ENCODE assay signal across 9 mouse cellular contexts in the genomic region with DNA sequence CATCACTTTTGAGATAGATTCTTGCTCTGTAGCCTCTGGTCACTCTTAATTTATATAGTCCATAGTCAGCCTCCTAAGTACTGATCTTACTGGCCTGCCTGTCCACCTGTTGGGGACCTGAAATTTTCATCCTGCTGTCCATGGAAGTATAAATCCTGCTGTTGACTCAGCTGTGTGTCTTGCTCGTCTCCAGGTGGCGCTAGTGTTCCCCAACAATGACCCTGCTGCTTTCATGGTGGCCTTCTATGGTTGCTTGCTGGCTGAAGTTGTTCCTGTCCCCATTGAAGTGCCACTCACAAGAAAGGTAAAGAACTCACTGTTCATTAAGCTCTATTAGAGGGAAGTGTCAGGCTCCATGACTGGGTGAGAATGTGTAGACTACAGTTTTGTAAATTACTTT.
DNase-seq lines count a peak whose midpoint lies in the region; ATAC-seq and TF ChIP-seq lines count a peak whose summit lies in the region.
"Had no signal": no experiment of that assay in that cellular context is flagged by ENCODE, and none has a peak within 500 bp of the region (broad histone marks: within the 10 kb centered on the region; RNA-seq: fewer than 3 reads in every experiment).

No protein-coding gene starts in this region.

- H3K27ac ChIP-seq in midbrain, embryonic 14.5 days (replicated peaks; ENCODE audit: low read depth, low read length): no peak overlapping the region
- H3K27ac ChIP-seq in midbrain, embryonic 16.5 days (ENCODE audit: low read length): no peak overlapping the region
- H3K27ac ChIP-seq in bone marrow macrophage, adult 2 months (ENCODE audit: insufficient read depth, low read depth, low read length): no peak overlapping the region
- H3K27ac ChIP-seq: limb, embryonic 15.5 days had no signal

- H3K9me3 ChIP-seq in midbrain, embryonic 14.5 days (ENCODE audit: control insufficient read depth, low read length): no peaks in the 10 kb centered on the region
- H3K9me3 ChIP-seq in midbrain, embryonic 16.5 days (replicated peaks; ENCODE audit: control insufficient read depth, low read length, poor library complexity, severe bottlenecking): no peaks in the 10 kb centered on the region
- H3K9me3 ChIP-seq: limb, embryonic 15.5 days had no signal

- no peaks in the 10 kb centered on the region for H3K27me3 ChIP-seq in midbrain, embryonic 14.5 days (ENCODE audit: control insufficient read depth, insufficient read depth, low read length)
- H3K27me3 ChIP-seq in midbrain, embryonic 16.5 days (ENCODE audit: control insufficient read depth, insufficient read depth, low read depth, low read length): no peaks in the 10 kb centered on the region
- H3K27me3 ChIP-seq: limb, embryonic 15.5 days had no signal

- H3K4me1 ChIP-seq in midbrain, embryonic 14.5 days (ENCODE audit: control insufficient read depth, insufficient read depth, low read length): no peaks in the 10 kb centered on the region
- H3K4me1 ChIP-seq in midbrain, embryonic 16.5 days (ENCODE audit: control insufficient read depth, insufficient read depth, low read length): no peaks in the 10 kb centered on the region
- peaks cover 3% of the 10 kb centered on the region; the same call in 1 of the 2 replicates for H3K4me1 ChIP-seq in bone marrow macrophage, adult 2 months (ENCODE audit: control insufficient read depth, insufficient read depth, low read length)
- H3K4me1 ChIP-seq: limb, embryonic 15.5 days had no signal

- no peak for ATAC-seq in cerebellum, adult (ENCODE audit: insufficient number of reproducible peaks, low FRiP score, low TSS enrichment)
- no peak for ATAC-seq in midbrain, embryonic 14.5 days (ENCODE audit: low FRiP score, low TSS enrichment)
- no peak for ATAC-seq in midbrain, embryonic 16.5 days

- H3K36me3 ChIP-seq in midbrain, embryonic 14.5 days (ENCODE audit: control insufficient read depth, insufficient read depth, low read length): peaks cover 12% of the 10 kb centered on the region; the same call in 1 of the 2 replicates
- H3K36me3 ChIP-seq in midbrain, embryonic 16.5 days (ENCODE audit: control insufficient read depth, insufficient read depth, low read length): peaks cover 9% of the 10 kb centered on the region

- H3K9ac ChIP-seq in midbrain, embryonic 14.5 days (replicated peaks; ENCODE audit: low read length): no peak overlapping the region
- H3K9ac ChIP-seq in midbrain, embryonic 16.5 days (ENCODE audit: low read depth, low read length): no peak overlapping the region
- H3K9ac ChIP-seq: limb, embryonic 15.5 days had no signal

- TF ChIP-seq POLR2A in bone marrow macrophage, adult 2 months (IDR thresholded peaks at IDR 0.05; ENCODE audit: borderline replicate concordance, low read depth, low read length): no peak

- no peak overlapping the region for H3K4me2 ChIP-seq in midbrain, embryonic 14.5 days (ENCODE audit: low read length)
- no peak overlapping the region for H3K4me2 ChIP-seq in midbrain, embryonic 16.5 days (ENCODE audit: low read length)
- H3K4me2 ChIP-seq: limb, embryonic 15.5 days had no signal

- TF ChIP-seq CTCF in bone marrow macrophage, adult 2 months (IDR thresholded peaks at IDR 0.05; ENCODE audit: low read depth, low read length): peak; percentile 31; the same call in 1 of the 2 replicates

- H3K4me3 ChIP-seq in midbrain, embryonic 14.5 days (replicated peaks; ENCODE audit: low read depth, low read length): no peak overlapping the region
- H3K4me3 ChIP-seq in midbrain, embryonic 16.5 days (ENCODE audit: low read depth, low read length): no peak overlapping the region
- no peak overlapping the region for H3K4me3 ChIP-seq in bone marrow macrophage, adult 2 months (ENCODE audit: insufficient read depth, low read length)
- H3K4me3 ChIP-seq: limb, embryonic 15.5 days had no signal

- WGBS in midbrain, embryonic 14.5 days: 9% methylated on average over 2 of the region's 2 CpGs
- WGBS in midbrain, embryonic 16.5 days: 9% methylated on average over 2 of the region's 2 CpGs

- DNase-seq in cerebellum, postnatal 14 days: peak; percentile 15 to 47
- DNase-seq in midbrain, embryonic 14.5 days: peak; percentile 20
- DNase-seq in kidney, postnatal 25 days: peak; percentile 49 to 53
- DNase-seq in retina, postnatal 7 days (ENCODE audit: low read depth, low spot score): peak; percentile 11
- DNase-seq in frontal cortex, postnatal 36 days (ENCODE audit: low spot score in 2 of 2): no peak

Comparison
In these comparisons a context has a peak if more than half of its experiments do, and no peak if none do; other contexts are left out.
1. DNase-seq: peak in cerebellum, postnatal 14 days (2 of 2), midbrain, embryonic 14.5 days (single experiment), kidney, postnatal 25 days (2 of 2) and retina, postnatal 7 days (single experiment); none in frontal cortex, postnatal 36 days (0 of 2).